Mouse (Mus musculus): ENCODE measurements around the gene Phf21a.

DNA sequence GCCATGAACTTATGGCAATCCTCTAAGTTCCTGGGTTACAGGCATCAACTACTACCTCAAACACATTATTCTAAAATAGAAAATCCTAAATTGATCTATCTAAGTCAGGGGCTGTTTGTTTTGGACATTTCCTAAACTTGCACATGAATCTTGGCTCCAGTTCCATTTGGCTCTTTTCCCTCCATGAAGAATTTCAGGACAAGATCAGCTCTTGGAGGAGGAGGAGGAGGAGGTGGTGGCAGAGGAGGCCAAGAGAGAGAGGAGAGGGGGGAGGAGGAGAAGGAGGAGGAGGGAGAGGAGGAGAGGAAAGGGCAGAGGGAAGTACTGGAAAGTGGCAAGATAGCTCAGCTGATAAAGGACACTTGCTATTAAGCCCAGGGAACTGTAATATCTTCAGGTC, 46.4 kb downstream of the Phf21a start:
- TF ChIP-seq CTCF (IDR thresholded peaks at IDR 0.05; ENCODE audit: borderline replicate concordance, extremely low read depth, insufficient read depth, insufficient read length) (no peak), POLR2A (IDR thresholded peaks at IDR 0.05; ENCODE audit: borderline replicate concordance, extremely low read depth, insufficient read depth, insufficient read length, poor library complexity, severe bottlenecking) (no peak)
